Mouse (Mus musculus): ENCODE data around the gene Yjefn3.
A peak's percentile ranks its signal among the peaks of the same experiment; 100 is the strongest.

Yjefn3 gene

GRCm38 (mm10) chr8:69907106-69907505 lies 4.6 kb upstream of the Yjefn3 start:
- no peak for DNase-seq (ENCODE audit: low spot score in 2 of 2)

- DNase-seq (ENCODE audit: low spot score in 2 of 2): no peak
Measured at GRCm38 (mm10) chr8:69906260-69906659, 3.7 kb upstream of the Yjefn3 start.

- DNase-seq (ENCODE audit: low spot score in 2 of 2): no peak
Measured at GRCm38 (mm10) chr8:69904096-69904495, 1.6 kb upstream of the Yjefn3 start.

GRCm38 (mm10) chr8:69903063-69903542 lies 591 bp upstream of the Yjefn3 start:
- peak; percentile 99 for DNase-seq (ENCODE audit: low spot score in 2 of 2)

GRCm38 (mm10) chr8:69901484-69902162 lies 889 bp downstream of the Yjefn3 start:
- DNase-seq (ENCODE audit: low spot score in 2 of 2): peak; percentile 98

- no peak for DNase-seq (ENCODE audit: low spot score in 2 of 2)
Measured at GRCm38 (mm10) chr8:69900895-69901451, 1.5 kb downstream of the Yjefn3 start.

GRCm38 (mm10) chr8:69899876-69900275 lies 2.6 kb downstream of the Yjefn3 start:
- no peak for DNase-seq (ENCODE audit: low spot score in 2 of 2)

- no peak for DNase-seq (ENCODE audit: low spot score in 2 of 2)
Measured at GRCm38 (mm10) chr8:69897857-69898256, 4.7 kb downstream of the Yjefn3 start.

GRCm38 (mm10) chr8:69895772-69896451 lies 6.6 kb downstream of the Yjefn3 start:
- DNase-seq (ENCODE audit: low spot score in 2 of 2): no peak

GRCm38 (mm10) chr8:69894836-69895332 lies 7.6 kb downstream of the Yjefn3 start:
- no peak for DNase-seq (ENCODE audit: low spot score in 2 of 2)

- DNase-seq (ENCODE audit: low spot score in 2 of 2): peak in 1 of 2 experiments; percentile 54
Measured at GRCm38 (mm10) chr8:69893863-69894262, 8.6 kb downstream of the Yjefn3 start.

GRCm38 (mm10) chr8:69890813-69891241 lies 11.7 kb downstream of the Yjefn3 start:
- peak; percentile 74 to 79 for DNase-seq (ENCODE audit: low spot score in 2 of 2)

GRCm38 (mm10) chr8:69888902-69889301 lies 13.6 kb downstream of the Yjefn3 start:
- DNase-seq (ENCODE audit: low spot score in 2 of 2): no peak

- DNase-seq (ENCODE audit: low spot score in 2 of 2): no peak
Measured at GRCm38 (mm10) chr8:69888244-69888866, 14.2 kb downstream of the Yjefn3 start.

GRCm38 (mm10) chr8:69887289-69888243 lies 14.9 kb downstream of the Yjefn3 start, which contains the start of gene Cilp2:
TSS of gene Cilp2 (minus strand) at chr8:69887687.
- no peak for DNase-seq (ENCODE audit: low spot score in 2 of 2)

- DNase-seq (ENCODE audit: low spot score in 2 of 2): no peak
Measured at GRCm38 (mm10) chr8:69884141-69884540, 18.4 kb downstream of the Yjefn3 start.

GRCm38 (mm10) chr8:69882833-69883600 lies 19.5 kb downstream of the Yjefn3 start:
- DNase-seq (ENCODE audit: low spot score in 2 of 2): no peak

- DNase-seq (ENCODE audit: low spot score in 2 of 2): no peak
Measured at GRCm38 (mm10) chr8:69882021-69882756, 20.3 kb downstream of the Yjefn3 start.

- no peak for DNase-seq (ENCODE audit: low spot score in 2 of 2)
Measured at GRCm38 (mm10) chr8:69881261-69881865, 21.1 kb downstream of the Yjefn3 start.
